15 mouse cellular contexts compared by ENCODE assay signal in the genomic region with DNA sequence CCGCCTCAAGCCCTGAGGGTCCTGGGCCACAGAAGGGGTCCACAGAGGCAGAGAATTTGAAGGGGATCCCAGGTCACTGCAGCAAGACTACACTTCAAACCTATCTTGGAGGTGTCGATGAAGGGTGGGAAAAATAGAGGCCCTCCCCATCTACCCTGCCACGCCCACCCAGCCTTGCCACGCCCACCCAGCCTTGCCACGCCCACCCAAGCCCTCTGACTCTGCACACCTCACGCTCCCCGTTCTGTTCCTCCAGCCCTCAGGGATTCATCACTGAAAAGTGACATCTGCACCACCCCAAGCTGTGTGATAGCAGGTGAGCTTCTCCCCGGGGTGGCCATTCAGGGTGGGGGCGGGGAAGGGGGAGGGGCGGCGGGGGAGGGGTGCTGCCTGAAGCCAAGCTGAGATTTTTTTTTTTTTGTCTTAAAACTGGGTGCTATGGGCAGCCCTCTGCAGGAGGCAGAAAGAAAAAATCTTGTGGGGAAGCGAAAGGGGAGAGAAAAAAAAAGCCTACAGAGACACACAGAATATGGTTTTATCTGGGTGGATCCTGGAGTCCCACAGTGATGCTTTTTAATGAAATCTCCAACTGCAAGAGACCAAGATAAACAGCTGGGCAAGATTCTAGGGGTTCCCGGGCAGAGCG. TPM values are rescaled to one million over a fixed set of nuclear protein-coding genes. Genes with fewer than 3 reads are reported as not detected.
DNase-seq lines count a peak whose midpoint lies in the region; ATAC-seq and TF ChIP-seq lines count a peak whose summit lies in the region.
"Had no signal": no experiment of that assay in that cellular context is flagged by ENCODE, and none has a peak within 500 bp of the region (broad histone marks: within the 10 kb centered on the region; RNA-seq: fewer than 3 reads in every experiment).

No protein-coding gene starts in this region.

- no peak for ATAC-seq in midbrain, embryonic 11.5 days (ENCODE audit: low FRiP score)
- no peak for ATAC-seq in midbrain, embryonic 14.5 days (ENCODE audit: low FRiP score, low TSS enrichment)
- ATAC-seq in liver, embryonic 16.5 days (ENCODE audit: low read depth): peak; percentile 52
- ATAC-seq: hindbrain, embryonic 16.5 days; midbrain, embryonic 13.5 days had no signal

- no peak overlapping the region for H3K4me3 ChIP-seq in midbrain, embryonic 11.5 days (ENCODE audit: low read depth, low read length)
- no peak overlapping the region for H3K4me3 ChIP-seq in midbrain, embryonic 14.5 days (replicated peaks; ENCODE audit: low read depth, low read length)
- no peak overlapping the region for H3K4me3 ChIP-seq in ES-E14 (ENCODE audit: insufficient read depth in 1 of 2, low read depth in 1 of 2, low read length in 2 of 2, poor library complexity in 1 of 2, severe bottlenecking in 1 of 2)
- H3K4me3 ChIP-seq in erythroblast, embryonic 14.5 days (replicated peaks): peak overlapping the region; percentile 26
- peak overlapping the region; percentile 44 for H3K4me3 ChIP-seq in liver, embryonic 16.5 days (ENCODE audit: low read depth, low read length)
- H3K4me3 ChIP-seq: limb, embryonic 13.5 days; midbrain, embryonic 13.5 days had no signal

- peaks cover 3% of the 10 kb centered on the region; the same call in 1 of the 2 replicates for H3K4me1 ChIP-seq in midbrain, embryonic 11.5 days (ENCODE audit: control insufficient read depth, insufficient read depth, low read length)
- H3K4me1 ChIP-seq in midbrain, embryonic 14.5 days (ENCODE audit: control insufficient read depth, insufficient read depth, low read length): peaks cover 6% of the 10 kb centered on the region; the same call in 1 of the 2 replicates
- H3K4me1 ChIP-seq in ES-E14 (ENCODE audit: control insufficient read depth in 2 of 2, insufficient read depth in 2 of 2, low read length in 2 of 2, poor library complexity in 1 of 2): peaks cover 0 to 8% of the 10 kb centered on the region in 2 experiments; a peak in 1 of 4 replicates
- H3K4me1 ChIP-seq in erythroblast, embryonic 14.5 days (ENCODE audit: control insufficient read depth): peaks cover 38% of the 10 kb centered on the region
- H3K4me1 ChIP-seq in liver, embryonic 16.5 days (ENCODE audit: control insufficient read depth, low read depth, low read length): peaks cover 41% of the 10 kb centered on the region

- no peaks in the 10 kb centered on the region for H3K36me3 ChIP-seq in midbrain, embryonic 11.5 days (ENCODE audit: control insufficient read depth, insufficient read depth, low read length)
- H3K36me3 ChIP-seq in midbrain, embryonic 14.5 days (ENCODE audit: control insufficient read depth, insufficient read depth, low read length): no peaks in the 10 kb centered on the region
- no peaks in the 10 kb centered on the region for H3K36me3 ChIP-seq in ES-E14 (ENCODE audit: control insufficient read depth, insufficient read depth, low read length, poor library complexity, severe bottlenecking)
- no peaks in the 10 kb centered on the region for H3K36me3 ChIP-seq in erythroblast, embryonic 14.5 days (ENCODE audit: control insufficient read depth)
- no peaks in the 10 kb centered on the region for H3K36me3 ChIP-seq in liver, embryonic 16.5 days (ENCODE audit: control insufficient read depth, insufficient read depth)
- H3K36me3 ChIP-seq: limb, embryonic 13.5 days; midbrain, embryonic 13.5 days had no signal

- no peaks in the 10 kb centered on the region for H3K27me3 ChIP-seq in midbrain, embryonic 11.5 days (ENCODE audit: control insufficient read depth, insufficient read depth, low read length)
- no peaks in the 10 kb centered on the region for H3K27me3 ChIP-seq in midbrain, embryonic 14.5 days (ENCODE audit: control insufficient read depth, insufficient read depth, low read length)
- peaks cover 43% of the 10 kb centered on the region for H3K27me3 ChIP-seq in erythroblast, embryonic 14.5 days (ENCODE audit: control insufficient read depth)
- peaks cover 12% of the 10 kb centered on the region for H3K27me3 ChIP-seq in liver, embryonic 16.5 days (ENCODE audit: control insufficient read depth, insufficient read depth, low read depth, low read length)
- H3K27me3 ChIP-seq: midbrain, embryonic 13.5 days had no signal

- no peak overlapping the region for H3K9ac ChIP-seq in midbrain, embryonic 11.5 days (ENCODE audit: low read length)
- H3K9ac ChIP-seq in midbrain, embryonic 14.5 days (replicated peaks; ENCODE audit: low read length): no peak overlapping the region
- H3K9ac ChIP-seq in ES-E14 (ENCODE audit: insufficient read depth, low read depth, low read length, poor library complexity, severe bottlenecking): no peak overlapping the region
- H3K9ac ChIP-seq in liver, embryonic 16.5 days (ENCODE audit: low read depth, low read length): peak overlapping the region; percentile 75
- H3K9ac ChIP-seq: limb, embryonic 13.5 days; midbrain, embryonic 13.5 days had no signal

- no peaks in the 10 kb centered on the region for H3K9me3 ChIP-seq in midbrain, embryonic 11.5 days (ENCODE audit: control insufficient read depth, low read length)
- no peaks in the 10 kb centered on the region for H3K9me3 ChIP-seq in midbrain, embryonic 14.5 days (ENCODE audit: control insufficient read depth, low read length)
- H3K9me3 ChIP-seq in ES-E14 (ENCODE audit: control insufficient read depth, insufficient read depth, low read depth, low read length): no peaks in the 10 kb centered on the region
- H3K9me3 ChIP-seq in erythroblast, embryonic 14.5 days (ENCODE audit: control insufficient read depth, low read length): no peaks in the 10 kb centered on the region
- H3K9me3 ChIP-seq in liver, embryonic 16.5 days (replicated peaks; ENCODE audit: control insufficient read depth, low read length): no peaks in the 10 kb centered on the region
- H3K9me3 ChIP-seq: limb, embryonic 13.5 days; midbrain, embryonic 13.5 days had no signal

- no peak overlapping the region for H3K27ac ChIP-seq in midbrain, embryonic 11.5 days (ENCODE audit: low read depth, low read length)
- H3K27ac ChIP-seq in midbrain, embryonic 14.5 days (replicated peaks; ENCODE audit: low read depth, low read length): no peak overlapping the region
- H3K27ac ChIP-seq in ES-E14 (ENCODE audit: insufficient read depth, low read depth, low read length, poor library complexity, severe bottlenecking): no peak overlapping the region
- peak overlapping the region; percentile 97 for H3K27ac ChIP-seq in liver, embryonic 16.5 days (ENCODE audit: low read length)
- H3K27ac ChIP-seq: limb, embryonic 13.5 days; midbrain, embryonic 13.5 days had no signal

- 39% methylated on average over 14 of the region's 14 CpGs for WGBS in midbrain, embryonic 11.5 days
- WGBS in midbrain, embryonic 14.5 days: 30% methylated on average over 14 of the region's 14 CpGs
- 15% methylated on average over 13 of the region's 14 CpGs for WGBS in liver, embryonic 16.5 days (ENCODE audit: insufficient replicate concordance)

- H3K4me2 ChIP-seq in midbrain, embryonic 11.5 days: no peak overlapping the region
- no peak overlapping the region for H3K4me2 ChIP-seq in midbrain, embryonic 14.5 days (ENCODE audit: low read length)
- peak overlapping the region; percentile 56 for H3K4me2 ChIP-seq in liver, embryonic 16.5 days (ENCODE audit: low read depth, low read length)
- H3K4me2 ChIP-seq: limb, embryonic 13.5 days; midbrain, embryonic 13.5 days had no signal

- peak; percentile 66 for DNase-seq in midbrain, embryonic 11.5 days (ENCODE audit: low spot score, missing footprints)
- no peak for DNase-seq in midbrain, embryonic 14.5 days
- peak; percentile 35 for DNase-seq in ES-E14 (ENCODE audit: low read depth, low spot score)
- no peak for DNase-seq in frontal cortex, postnatal 14 days (ENCODE audit: low spot score in 2 of 2)
- no peak for DNase-seq in cerebellum, adult 11 months
- no peak for DNase-seq in right cerebral cortex, postnatal 4 days
- DNase-seq: cerebellum, adult 8-10 months; embryo, embryonic 11 days; kidney, adult 9 months; lung, postnatal 10 days had no signal

- in situ Hi-C loops in ES-E14 (cut with MboI; ENCODE audit: low sequenced_read_pairs in 2 of 2, unreplicated experiment in 2 of 2): loop anchor here (5.0 to 25.0 kb wide), 3 partner anchors 183 to 355 kb away; a partner anchor contains a TSS

TF ChIP-seq in ES-E14, 5 proteins besides CTCF, POLR2A, EP300 and RAD21:
- peak; percentile 37; the same call in 1 of the 2 replicates for TF ChIP-seq MAFK (IDR thresholded peaks at IDR 0.05; ENCODE audit: insufficient read depth, low read depth, low read length)
- no peak for TF ChIP-seq ZNF384 (IDR thresholded peaks at IDR 0.05; ENCODE audit: low read depth, low read length)

RNA-seq across cellular contexts. Expression of a gene that starts 12.8 kb away (rescaled TPM):
- polyA plus RNA-seq in midbrain, embryonic 11.5 days (2014; fragmentation: Nextera tagmentation; extraction: Ambion mirVana): 0.29 and 0.56 TPM in 2 replicates
- polyA plus RNA-seq in midbrain, embryonic 14.5 days (2014; fragmentation: Nextera tagmentation; extraction: Ambion mirVana): 0.50 and 0.53 TPM in 2 replicates
- total RNA-seq in ES-E14 (2012; rRNA removed): 2.4 and 3.1 TPM in 2 replicates
- polyA plus RNA-seq in erythroblast, embryonic 14.5 days (2012): 0.17 and 0.27 TPM in 2 replicates
- polyA plus RNA-seq in liver, embryonic 16.5 days (2015; fragmentation: Nextera tagmentation; extraction: Ambion mirVana): 2.4 and 2.7 TPM in 2 replicates

RNA-seq across cellular contexts. Expression of a gene that starts 16.8 kb away (rescaled TPM):
- polyA plus RNA-seq in midbrain, embryonic 11.5 days (2014; fragmentation: Nextera tagmentation; extraction: Ambion mirVana): 39.6 and 41.8 TPM in 2 replicates
- polyA plus RNA-seq in midbrain, embryonic 14.5 days (2014; fragmentation: Nextera tagmentation; extraction: Ambion mirVana): 52.1 and 53.2 TPM in 2 replicates
- 13.4 and 15.7 TPM in 2 replicates for total RNA-seq in ES-E14 (2012; rRNA removed)
- 0.21 and 0.47 TPM in 2 replicates for polyA plus RNA-seq in erythroblast, embryonic 14.5 days (2012)
- polyA plus RNA-seq in liver, embryonic 16.5 days (2015; fragmentation: Nextera tagmentation; extraction: Ambion mirVana): 7.4 and 8.5 TPM in 2 replicates

RNA-seq across cellular contexts. Expression of a gene that starts 44.9 kb away (rescaled TPM):
- 0.25 and 0.31 TPM in 2 replicates for polyA plus RNA-seq in midbrain, embryonic 11.5 days (2014; fragmentation: Nextera tagmentation; extraction: Ambion mirVana)
- polyA plus RNA-seq in midbrain, embryonic 14.5 days (2014; fragmentation: Nextera tagmentation; extraction: Ambion mirVana): 1.8 TPM in 2 replicates
- total RNA-seq in ES-E14 (2012; rRNA removed): 0.22 and 0.26 TPM in 2 replicates
- polyA plus RNA-seq in erythroblast, embryonic 14.5 days (2012): not detected in 2 replicates
- polyA plus RNA-seq in liver, embryonic 16.5 days (2015; fragmentation: Nextera tagmentation; extraction: Ambion mirVana): not detected in 2 replicates

RNA-seq across cellular contexts. Expression of a gene that starts 46.2 kb away (rescaled TPM):
- 0.93 and 1.2 TPM in 2 replicates for polyA plus RNA-seq in midbrain, embryonic 11.5 days (2014; fragmentation: Nextera tagmentation; extraction: Ambion mirVana)
- not detected in 2 replicates for polyA plus RNA-seq in midbrain, embryonic 14.5 days (2014; fragmentation: Nextera tagmentation; extraction: Ambion mirVana)
- total RNA-seq in ES-E14 (2012; rRNA removed): 0.53 and 0.85 TPM in 2 replicates
- 12.5 and 19.4 TPM in 2 replicates for polyA plus RNA-seq in erythroblast, embryonic 14.5 days (2012)
- 54.3 and 59.8 TPM in 2 replicates for polyA plus RNA-seq in liver, embryonic 16.5 days (2015; fragmentation: Nextera tagmentation; extraction: Ambion mirVana)

Comparison
In these comparisons a context has a peak if more than half of its experiments do, and no peak if none do; other contexts are left out.
1. DNase-seq: peak in midbrain, embryonic 11.5 days (single experiment) and ES-E14 (single experiment); none in midbrain, embryonic 14.5 days (single experiment), frontal cortex, postnatal 14 days (0 of 2), cerebellum, adult 11 months (single experiment) and right cerebral cortex, postnatal 4 days (single experiment).
2. H3K4me3 ChIP-seq: peak in erythroblast, embryonic 14.5 days (single experiment) and liver, embryonic 16.5 days (single experiment); none in midbrain, embryonic 11.5 days (single experiment), midbrain, embryonic 14.5 days (single experiment) and ES-E14 (0 of 2).